Comparison of ENCODE assay signal across 25 mouse cellular contexts in the genomic region with DNA sequence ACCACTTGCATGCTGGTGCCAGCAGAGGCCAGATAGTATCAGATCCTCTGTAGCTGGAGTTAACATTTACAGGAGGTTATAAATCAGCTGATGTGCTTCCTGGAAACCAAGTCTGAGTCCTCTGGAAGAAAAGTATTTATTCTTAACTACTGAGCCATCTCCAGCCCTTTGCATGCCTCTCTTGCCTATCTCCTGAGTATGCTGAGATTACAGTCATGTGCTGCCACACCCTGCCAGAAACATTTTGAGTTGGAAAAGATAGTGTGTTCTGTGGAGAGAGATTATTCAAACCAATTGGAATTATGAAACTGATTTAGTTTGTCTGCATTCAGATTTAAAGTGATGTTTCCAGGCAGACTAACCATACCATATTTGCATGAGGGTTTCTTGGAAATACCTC. TPM values are rescaled to one million over a fixed set of nuclear protein-coding genes. Genes with fewer than 3 reads are reported as not detected.
DNase-seq lines count a peak whose midpoint lies in the region; ATAC-seq lines count a peak whose summit lies in the region.
"Had no signal": no experiment of that assay in that cellular context is flagged by ENCODE, and none has a peak within 500 bp of the region (broad histone marks: within the 10 kb centered on the region; RNA-seq: fewer than 3 reads in every experiment).

No protein-coding gene starts in this region.

- peaks cover 73% of the 10 kb centered on the region for H3K36me3 ChIP-seq in heart, embryonic 15.5 days

- no peak overlapping the region for H3K4me2 ChIP-seq in heart, embryonic 15.5 days
- H3K4me2 ChIP-seq: embryonic facial prominence, embryonic 12.5 days; embryonic facial prominence, embryonic 15.5 days; forebrain, embryonic 15.5 days; hindbrain, embryonic 13.5 days; intestine, embryonic 15.5 days had no signal

- H3K27ac ChIP-seq in heart, embryonic 15.5 days, result 0 out of 2 replicates have a peak overlapping the region, but pooled peaks have one; percentile 33
- H3K27ac ChIP-seq: embryonic facial prominence, embryonic 12.5 days; embryonic facial prominence, embryonic 15.5 days; forebrain, embryonic 15.5 days; heart, embryonic 10.5 days; hindbrain, embryonic 10.5 days; hindbrain, embryonic 13.5 days; intestine, embryonic 15.5 days had no signal

- DNase-seq in heart, adult 18-20 months, result no peak
- peak; percentile 20 for DNase-seq in lung, postnatal 36 days
- DNase-seq in lung, postnatal 10 days, result no peak
- peak; percentile 28 for DNase-seq in skeletal muscle tissue, adult 2 months (ENCODE audit: low read depth, low spot score)
- DNase-seq in layer of hippocampus, adult 8-10 months (ENCODE audit: low spot score in 2 of 2), result no peak
- DNase-seq: adrenal gland, adult 2 months; adrenal gland, postnatal 14 days; cerebellum, adult 11 months; cerebellum, adult 2 months; cerebellum, adult 9-11 months; cerebellum, postnatal 25 days; gastrocnemius, postnatal 25 days; heart, postnatal 10 days; heart, postnatal 36 days had no signal

- H3K9ac ChIP-seq in heart, embryonic 15.5 days, result no peak overlapping the region
- H3K9ac ChIP-seq: embryonic facial prominence, embryonic 12.5 days; embryonic facial prominence, embryonic 15.5 days; forebrain, embryonic 15.5 days; hindbrain, embryonic 13.5 days; intestine, embryonic 15.5 days had no signal

- ATAC-seq in heart, embryonic 15.5 days (replicated peaks; ENCODE audit: insufficient number of reproducible peaks, insufficient read depth, low FRiP score, low read depth), result no peak
- ATAC-seq: CD4-positive, CD25-positive, alpha-beta regulatory T cell, adult 4 months; forebrain, embryonic 15.5 days; hindbrain, embryonic 16.5 days; intestine, embryonic 15.5 days; Patski had no signal

- no peak overlapping the region for H3K4me3 ChIP-seq in heart, embryonic 15.5 days
- H3K4me3 ChIP-seq: embryonic facial prominence, embryonic 12.5 days; embryonic facial prominence, embryonic 15.5 days; forebrain, embryonic 15.5 days; heart, embryonic 10.5 days; hindbrain, embryonic 10.5 days; hindbrain, embryonic 13.5 days; intestine, embryonic 15.5 days had no signal

- H3K9me3 ChIP-seq in heart, embryonic 15.5 days (replicated peaks), result no peaks in the 10 kb centered on the region
- H3K9me3 ChIP-seq: embryonic facial prominence, embryonic 12.5 days; embryonic facial prominence, embryonic 15.5 days; forebrain, embryonic 15.5 days; heart, embryonic 10.5 days; hindbrain, embryonic 10.5 days; hindbrain, embryonic 13.5 days; intestine, embryonic 15.5 days had no signal

- peaks cover 14% of the 10 kb centered on the region; the same call in 1 of the 2 replicates for H3K4me1 ChIP-seq in heart, embryonic 15.5 days (replicated peaks)
- H3K4me1 ChIP-seq: embryonic facial prominence, embryonic 12.5 days; embryonic facial prominence, embryonic 15.5 days; hindbrain, embryonic 10.5 days; hindbrain, embryonic 13.5 days; intestine, embryonic 15.5 days had no signal

- H3K27me3 ChIP-seq in heart, embryonic 15.5 days, result no peaks in the 10 kb centered on the region
- H3K27me3 ChIP-seq: embryonic facial prominence, embryonic 12.5 days; embryonic facial prominence, embryonic 15.5 days; forebrain, embryonic 15.5 days; hindbrain, embryonic 13.5 days; intestine, embryonic 15.5 days; Patski had no signal

RNA-seq across cellular contexts. Expression of a gene that starts 42.1 kb away (rescaled TPM):
- 4.4 TPM in 2 replicates for polyA plus RNA-seq in heart, embryonic 15.5 days (2015; fragmentation: Nextera tagmentation; extraction: Ambion mirVana)
- total RNA-seq in heart, adult 18-20 months (2021), result 1 to 10 TPM; 2.1 to 2.2 TPM
- total RNA-seq in layer of hippocampus, adult 8-10 months (2022), result 1 to 10 TPM; 6.0 to 8.2 (median 6.4) TPM
- polyA plus RNA-seq: CD4-positive, CD25-positive, alpha-beta regulatory T cell, adult 4 months had no signal

RNA-seq across cellular contexts. Expression of a gene that starts 43.3 kb away (rescaled TPM):
- polyA plus RNA-seq in heart, embryonic 15.5 days (2015; fragmentation: Nextera tagmentation; extraction: Ambion mirVana), result 27.9 and 39.1 TPM in 2 replicates
- total RNA-seq in heart, adult 18-20 months (2021), result 10 to 100 TPM; 71.9 to 80.4 TPM
- total RNA-seq in layer of hippocampus, adult 8-10 months (2022), result 100 to 1,000 TPM; 113 to 120 (median 119) TPM

RNA-seq across cellular contexts. Expression of a gene that starts 48.5 kb away (rescaled TPM):
- polyA plus RNA-seq in heart, embryonic 15.5 days (2015; fragmentation: Nextera tagmentation; extraction: Ambion mirVana), result 5.6 and 7.2 TPM in 2 replicates
- 10 to 100 TPM; 12.7 to 14.2 TPM for total RNA-seq in heart, adult 18-20 months (2021)
- total RNA-seq in layer of hippocampus, adult 8-10 months (2022), result 10 to 100 TPM; 21.4 to 34.2 (median 25.7) TPM

Comparison
In these comparisons a context has a peak if more than half of its experiments do, and no peak if none do; other contexts are left out.
1. DNase-seq: peak in lung, postnatal 36 days (single experiment) and skeletal muscle tissue, adult 2 months (single experiment); none in heart, adult 18-20 months (0 of 2), lung, postnatal 10 days (single experiment) and layer of hippocampus, adult 8-10 months (0 of 2).